Mouse (Mus musculus): Measurements from ENCODE around the gene Zfp866.

DNA sequence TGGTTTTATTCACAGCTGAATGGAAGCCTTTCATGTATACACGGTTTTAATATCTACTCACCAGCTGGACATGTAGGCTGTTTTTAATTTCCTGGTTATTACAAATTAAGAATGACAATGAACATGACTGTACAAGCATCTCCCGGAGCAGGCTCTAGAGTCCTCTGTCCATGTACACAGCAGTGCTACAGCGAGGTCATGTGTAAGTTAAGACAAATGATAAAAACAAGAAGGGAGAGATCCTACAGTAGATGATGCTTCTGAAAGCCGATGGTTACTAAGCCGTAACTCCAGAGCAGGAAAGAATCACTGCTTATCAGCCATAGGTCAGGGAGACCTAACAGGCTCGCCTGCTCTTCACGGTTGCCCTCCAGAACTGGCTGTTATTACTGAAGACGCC is 77.5 kb downstream of the Zfp866 start:
- TF ChIP-seq USF1 (IDR thresholded peaks at IDR 0.05; ENCODE audit: low read depth, low read length), result no peak
- no peak for TF ChIP-seq ELF1 (IDR thresholded peaks at IDR 0.05; ENCODE audit: low read depth, low read length)
- TF ChIP-seq CHD2 (IDR thresholded peaks at IDR 0.05; ENCODE audit: low read length), result no peak
- no peak for TF ChIP-seq SMC3 (IDR thresholded peaks at IDR 0.05; ENCODE audit: low read depth, low read length)
- TF ChIP-seq POLR2AphosphoS2 (IDR thresholded peaks at IDR 0.05; ENCODE audit: low read length), result no peak
- TF ChIP-seq MEF2A (IDR thresholded peaks at IDR 0.05; ENCODE audit: extremely low read depth, insufficient replicate concordance, low read depth, low read length, poor library complexity, severe bottlenecking), result no peak
- no peak for TF ChIP-seq CTCF (IDR thresholded peaks at IDR 0.05 in 2 of 3, conservative IDR thresholded peaks at IDR 0.05 in 1 of 3; ENCODE audit: control insufficient read depth in 1 of 3, insufficient read depth in 1 of 3, low read depth in 2 of 3, low read length in 3 of 3, poor library complexity in 1 of 3, severe bottlenecking in 1 of 3)
- TF ChIP-seq POLR2A (IDR thresholded peaks at IDR 0.05; ENCODE audit: control insufficient read depth in 1 of 2, insufficient read depth in 1 of 2, low read depth in 1 of 2, low read length in 2 of 2, poor library complexity in 1 of 2), result no peak
- TF ChIP-seq EP300 (IDR thresholded peaks at IDR 0.05; ENCODE audit: low read depth in 1 of 2, low read length in 2 of 2), result no peak
- TF ChIP-seq MAFK (IDR thresholded peaks at IDR 0.05; ENCODE audit: borderline replicate concordance, low read depth, low read length), result no peak
- TF ChIP-seq BHLHE40 (IDR thresholded peaks at IDR 0.05; ENCODE audit: borderline replicate concordance, low read depth, low read length), result no peak
- no peak for TF ChIP-seq ZNF384 (IDR thresholded peaks at IDR 0.05; ENCODE audit: low read depth, low read length)
- no peak for TF ChIP-seq HCFC1 (IDR thresholded peaks at IDR 0.05; ENCODE audit: low read depth, low read length)
- TF ChIP-seq GATA1 (IDR thresholded peaks at IDR 0.05; ENCODE audit: low read depth, low read length), result no peak

Measured in MEL (cell line).